In genomic region chr17:71246022-71246421, GRCm38 (mm10) we compare ENCODE assay signal across 22 mouse cellular contexts.
A peak's percentile ranks its signal among the peaks of the same experiment; 100 is the strongest.
DNase-seq lines count a peak whose midpoint lies in the region; ATAC-seq and TF ChIP-seq lines count a peak whose summit lies in the region.
"Had no signal": no experiment of that assay in that cellular context is flagged by ENCODE, and none has a peak within 500 bp of the region (broad histone marks: within the 10 kb centered on the region; RNA-seq: fewer than 3 reads in every experiment).

No protein-coding gene starts in this region.

- peaks cover 96% of the 10 kb centered on the region for H3K36me3 ChIP-seq in liver, adult 2 months (ENCODE audit: control insufficient read depth, insufficient read depth, low read length)
- H3K36me3 ChIP-seq in liver, embryonic 11.5 days (ENCODE audit: control insufficient read depth, insufficient read depth, low read length) = peaks cover 49% of the 10 kb centered on the region
- H3K36me3 ChIP-seq in liver, embryonic 13.5 days = peaks cover 100% of the 10 kb centered on the region
- peaks cover 99% of the 10 kb centered on the region for H3K36me3 ChIP-seq in liver, postnatal 0 days (replicated peaks; ENCODE audit: insufficient read depth, low read length)
- H3K36me3 ChIP-seq in midbrain, embryonic 11.5 days (ENCODE audit: control insufficient read depth, insufficient read depth, low read length) = peaks cover 18% of the 10 kb centered on the region
- peaks cover 55% of the 10 kb centered on the region for H3K36me3 ChIP-seq in midbrain, embryonic 16.5 days (ENCODE audit: control insufficient read depth, insufficient read depth, low read length)

- no peaks in the 10 kb centered on the region for H3K9me3 ChIP-seq in liver, embryonic 11.5 days (ENCODE audit: control insufficient read depth, low read length)
- H3K9me3 ChIP-seq in liver, embryonic 13.5 days (replicated peaks) = no peaks in the 10 kb centered on the region
- H3K9me3 ChIP-seq in liver, postnatal 0 days (ENCODE audit: low read length) = no peaks in the 10 kb centered on the region
- no peaks in the 10 kb centered on the region for H3K9me3 ChIP-seq in midbrain, embryonic 11.5 days (ENCODE audit: control insufficient read depth, low read length)
- H3K9me3 ChIP-seq in midbrain, embryonic 16.5 days (replicated peaks; ENCODE audit: control insufficient read depth, low read length, poor library complexity, severe bottlenecking) = no peaks in the 10 kb centered on the region
- H3K9me3 ChIP-seq: G1E had no signal

- H3K27ac ChIP-seq in liver, adult 2 months (replicated peaks; ENCODE audit: insufficient read depth, low read depth, low read length) = no peak overlapping the region
- no peak overlapping the region for H3K27ac ChIP-seq in liver, embryonic 11.5 days (ENCODE audit: low read depth, low read length)
- H3K27ac ChIP-seq in liver, embryonic 13.5 days = 0 out of 2 replicates have a peak overlapping the region, but pooled peaks have one; percentile 10
- H3K27ac ChIP-seq in liver, postnatal 0 days (ENCODE audit: low read depth) = no peak overlapping the region
- H3K27ac ChIP-seq in midbrain, embryonic 11.5 days (ENCODE audit: low read depth, low read length) = no peak overlapping the region
- no peak overlapping the region for H3K27ac ChIP-seq in midbrain, embryonic 16.5 days (ENCODE audit: low read length)

- 89% methylated on average over 4 of the region's 4 CpGs for WGBS in liver, adult 2 months
- WGBS in liver, embryonic 11.5 days = 93% methylated on average over 4 of the region's 4 CpGs
- WGBS in liver, embryonic 13.5 days (ENCODE audit: insufficient replicate concordance) = 88% methylated on average over 4 of the region's 4 CpGs
- WGBS in liver, postnatal 0 days (ENCODE audit: insufficient replicate concordance) = 90% methylated on average over 4 of the region's 4 CpGs
- 94% methylated on average over 4 of the region's 4 CpGs for WGBS in midbrain, embryonic 11.5 days
- WGBS in midbrain, embryonic 16.5 days = 96% methylated on average over 4 of the region's 4 CpGs

- no peak overlapping the region for H3K9ac ChIP-seq in liver, adult 2 months (ENCODE audit: low read depth, low read length)
- H3K9ac ChIP-seq in liver, embryonic 11.5 days (ENCODE audit: low read depth, low read length) = no peak overlapping the region
- H3K9ac ChIP-seq in liver, embryonic 13.5 days = no peak overlapping the region
- H3K9ac ChIP-seq in liver, postnatal 0 days (replicated peaks) = no peak overlapping the region
- no peak overlapping the region for H3K9ac ChIP-seq in midbrain, embryonic 11.5 days (ENCODE audit: low read length)
- no peak overlapping the region for H3K9ac ChIP-seq in midbrain, embryonic 16.5 days (ENCODE audit: low read depth, low read length)

- no peak for TF ChIP-seq CTCF in liver, adult 2 months (IDR thresholded peaks at IDR 0.05; ENCODE audit: low read depth, low read length)
- TF ChIP-seq CTCF in liver, postnatal 0 days (IDR thresholded peaks at IDR 0.05; ENCODE audit: low read depth) = no peak

- DNase-seq in heart, adult 11 months = peak; percentile 64
- no peak for DNase-seq in heart, adult 8-10 months (ENCODE audit: low spot score)
- DNase-seq in liver, adult 2 months (ENCODE audit: extremely low read depth, low read depth, low spot score) = peak; percentile 18
- DNase-seq in liver, embryonic 11.5 days (ENCODE audit: low spot score) = no peak
- DNase-seq in liver, embryonic 13.5 days = no peak
- no peak for DNase-seq in liver, postnatal 0 days
- DNase-seq in midbrain, embryonic 11.5 days (ENCODE audit: low spot score, missing footprints) = peak; percentile 69
- DNase-seq: adrenal gland, adult 2 months; adrenal gland, adult 8-10 months; adrenal gland, postnatal 10 days; adrenal gland, postnatal 14 days; adrenal gland, postnatal 25 days; adrenal gland, postnatal 36 days; B cell, adult 2 months; cerebellum, adult 11 months; cerebellum, adult 11-12 months had no signal

- no peaks in the 10 kb centered on the region for H3K79me2 ChIP-seq in liver, adult 2 months (ENCODE audit: control insufficient read depth, insufficient read depth, low read length)

- no peaks in the 10 kb centered on the region for H3K27me3 ChIP-seq in liver, adult 2 months (ENCODE audit: control insufficient read depth, insufficient read depth, low read length)
- no peaks in the 10 kb centered on the region for H3K27me3 ChIP-seq in liver, embryonic 11.5 days (replicated peaks; ENCODE audit: control insufficient read depth, insufficient read depth, low read length)
- H3K27me3 ChIP-seq in liver, embryonic 13.5 days = no peaks in the 10 kb centered on the region
- no peaks in the 10 kb centered on the region for H3K27me3 ChIP-seq in liver, postnatal 0 days (ENCODE audit: insufficient read depth, low read length)
- H3K27me3 ChIP-seq in midbrain, embryonic 11.5 days (ENCODE audit: control insufficient read depth, insufficient read depth, low read length) = no peaks in the 10 kb centered on the region
- no peaks in the 10 kb centered on the region for H3K27me3 ChIP-seq in midbrain, embryonic 16.5 days (ENCODE audit: control insufficient read depth, insufficient read depth, low read depth, low read length)
- H3K27me3 ChIP-seq: CH12.LX, Patski had no signal

- H3K4me1 ChIP-seq in liver, adult 2 months (ENCODE audit: control insufficient read depth, insufficient read depth, low read length) = no peaks in the 10 kb centered on the region
- H3K4me1 ChIP-seq in liver, embryonic 11.5 days (replicated peaks; ENCODE audit: control insufficient read depth, insufficient read depth, low read length) = peaks cover 10% of the 10 kb centered on the region
- H3K4me1 ChIP-seq in liver, embryonic 13.5 days (replicated peaks) = peaks cover 25% of the 10 kb centered on the region
- no peaks in the 10 kb centered on the region; the same call in 1 of the 2 replicates for H3K4me1 ChIP-seq in liver, postnatal 0 days (ENCODE audit: insufficient read depth)
- H3K4me1 ChIP-seq in midbrain, embryonic 11.5 days (ENCODE audit: control insufficient read depth, insufficient read depth, low read length) = no peaks in the 10 kb centered on the region
- no peaks in the 10 kb centered on the region for H3K4me1 ChIP-seq in midbrain, embryonic 16.5 days (ENCODE audit: control insufficient read depth, insufficient read depth, low read length)

- TF ChIP-seq EP300 in liver, postnatal 0 days (IDR thresholded peaks at IDR 0.05; ENCODE audit: low read depth) = no peak

- TF ChIP-seq POLR2A in liver, adult 2 months (IDR thresholded peaks at IDR 0.05; ENCODE audit: extremely low read depth, insufficient read depth, low read length) = no peak

- H3K4me3 ChIP-seq in liver, adult 2 months (ENCODE audit: insufficient read depth, low read depth, low read length) = no peak overlapping the region
- H3K4me3 ChIP-seq in liver, embryonic 11.5 days (ENCODE audit: low read depth, low read length) = no peak overlapping the region
- H3K4me3 ChIP-seq in liver, embryonic 13.5 days (replicated peaks) = no peak overlapping the region
- H3K4me3 ChIP-seq in liver, postnatal 0 days (ENCODE audit: low read depth, low read length) = no peak overlapping the region
- no peak overlapping the region for H3K4me3 ChIP-seq in midbrain, embryonic 11.5 days (ENCODE audit: low read depth, low read length)
- no peak overlapping the region for H3K4me3 ChIP-seq in midbrain, embryonic 16.5 days (ENCODE audit: low read depth, low read length)

- H3K4me2 ChIP-seq in liver, embryonic 11.5 days = no peak overlapping the region
- no peak overlapping the region for H3K4me2 ChIP-seq in liver, embryonic 13.5 days
- no peak overlapping the region for H3K4me2 ChIP-seq in liver, postnatal 0 days (ENCODE audit: low read depth, low read length)
- H3K4me2 ChIP-seq in midbrain, embryonic 11.5 days = no peak overlapping the region
- no peak overlapping the region for H3K4me2 ChIP-seq in midbrain, embryonic 16.5 days (ENCODE audit: low read length)

- ATAC-seq in liver, embryonic 11.5 days (replicated peaks; ENCODE audit: low FRiP score) = no peak
- ATAC-seq in liver, embryonic 13.5 days (ENCODE audit: low read depth) = no peak
- no peak for ATAC-seq in liver, postnatal 0 days
- no peak for ATAC-seq in midbrain, embryonic 11.5 days (ENCODE audit: low FRiP score)
- ATAC-seq in midbrain, embryonic 16.5 days = no peak
- ATAC-seq: activated CD4-positive, CD25-positive, alpha-beta regulatory T cell, adult 4 months; CD4-positive, CD25-positive, alpha-beta regulatory T cell, adult 4 months; Patski had no signal

Comparison
In these comparisons a context has a peak if more than half of its experiments do, and no peak if none do; other contexts are left out.
1. DNase-seq: peak in heart, adult 11 months (single experiment), liver, adult 2 months (single experiment) and midbrain, embryonic 11.5 days (single experiment); none in heart, adult 8-10 months (single experiment), liver, embryonic 11.5 days (single experiment), liver, embryonic 13.5 days (single experiment) and liver, postnatal 0 days (single experiment).